Mouse (Mus musculus) limb, embryonic 14.5 days (tissue): ENCODE measurements at regions not wholly inside any gene's neighbourhood (a gene's known extent, or its start where the extent isn't known, plus 50 kb on each side); places are given as distances from the start of the nearest gene placed in this dataset.

Experiments used
- ATAC-seq: fragments of 200-750 bp; cut with Nextera tagmentation; 2 replicates; pipeline ENCODE4 v1.8.0; 2017; ENCODE audit warnings: low read depth, moderate number of reproducible peaks, moderate TSS enrichment; ENCODE audit not compliant: low FRiP score
- DNase-seq: peaks from one replicate; pipeline ENCODE4 v3.0.0-alpha.2; 2015; ENCODE audit warnings: low spot score
- H3K27ac ChIP-seq: fragments of 300-500 bp; sonication (generic); replicated peaks from 2 replicates; pipeline ENCODE4 v1.5.1; 2014; ENCODE audit warnings: low read depth, mild to moderate bottlenecking, low read length, moderate library complexity, mixed read lengths
- H3K27me3 ChIP-seq: fragments of 300-500 bp; sonication (generic); 2 replicates; pipeline ENCODE4 v1.6.1; 2014; ENCODE audit warnings: low read length, mixed read lengths; ENCODE audit not compliant: control insufficient read depth, insufficient read depth
- H3K36me3 ChIP-seq: fragments of 300-500 bp; sonication (generic); 2 replicates; pipeline ENCODE4 v1.6.1; 2014; ENCODE audit warnings: mild to moderate bottlenecking, low read length, moderate library complexity, mixed read lengths; ENCODE audit not compliant: control insufficient read depth, insufficient read depth
- H3K4me1 ChIP-seq: fragments of 300-500 bp; sonication (generic); 2 replicates; pipeline ENCODE4 v1.6.1; 2014; ENCODE audit warnings: antibody characterized with exemption, low read length, mixed read lengths; ENCODE audit not compliant: control insufficient read depth, insufficient read depth
- H3K4me2 ChIP-seq: fragments of 300-500 bp; sonication (generic); replicated peaks from 2 replicates; pipeline ENCODE4 v1.6.1; 2014; ENCODE audit warnings: low read depth, mild to moderate bottlenecking, low read length, moderate library complexity; ENCODE audit not compliant: severe bottlenecking
- H3K4me3 ChIP-seq: fragments of 300-500 bp; sonication (generic); replicated peaks from 2 replicates; pipeline ENCODE4 v1.5.1; 2014; ENCODE audit warnings: low read length
- H3K9ac ChIP-seq: fragments of 300-500 bp; sonication (generic); 2 replicates; pipeline ENCODE4 v1.6.1; 2014; ENCODE audit warnings: mild to moderate bottlenecking, low read depth, low read length, moderate library complexity; ENCODE audit not compliant: severe bottlenecking
- H3K9me3 ChIP-seq: fragments of 300-500 bp; sonication (generic); 2 replicates; pipeline ENCODE4 v1.6.1; 2016; ENCODE audit warnings: low read length; ENCODE audit not compliant: control insufficient read depth
- POLR2A ChIP-seq: fragments of 200-500 bp; IDR thresholded peaks from 2 replicates; pipeline ENCODE4 v1.8.0; 2012; ENCODE audit warnings: inconsistent platforms, mild to moderate bottlenecking, moderate library complexity, borderline replicate concordance; ENCODE audit not compliant: insufficient read depth, insufficient read length; ENCODE audit errors: extremely low read depth
- WGBS: fragments of 180-500 bp; shearing (Covaris S2); extraction: QIAGEN DNeasy Blood & Tissue Kit; methylation state at CpG from one replicate; pipeline ENCODE4 v1.1.7; 2014; 5-methylcytosine and 5-hydroxymethylcytosine counted together

- no peak overlapping the region for H3K9ac ChIP-seq
- no peak for ATAC-seq
- TF ChIP-seq POLR2A, result no peak
Measured at GRCm38 (mm10) chr15:88202736-88203135, 397.4 kb upstream of the Zdhhc25 start.

GRCm38 (mm10) chr15:88213356-88213755 lies 386.7 kb upstream of the Zdhhc25 start:
- no peak overlapping the region for H3K4me3 ChIP-seq
- H3K9ac ChIP-seq, result no peak overlapping the region
- 28% methylated on average over 3 of the region's 3 CpGs for WGBS
- H3K4me1 ChIP-seq, result no peaks in the 10 kb centered on the region
- no peak overlapping the region for H3K27ac ChIP-seq
- DNase-seq (peak; percentile 53), ATAC-seq (no peak)
- H3K4me2 ChIP-seq, result no peak overlapping the region
- H3K9me3 ChIP-seq, result no peaks in the 10 kb centered on the region
- TF ChIP-seq POLR2A, result no peak
- H3K36me3 ChIP-seq, result no peaks in the 10 kb centered on the region
- H3K27me3 ChIP-seq, result no peaks in the 10 kb centered on the region

More at GRCm38 (mm10) chr15:88202736-88203135, 397.4 kb upstream of the Zdhhc25 start:
- Histone ChIP-seq H3K4me2 (no peak overlapping the region), H3K27ac (no peak overlapping the region), H3K36me3 (no peaks in the 10 kb centered on the region), H3K4me3 (no peak overlapping the region), H3K27me3 (no peaks in the 10 kb centered on the region), H3K9me3 (no peaks in the 10 kb centered on the region), H3K4me1 (no peaks in the 10 kb centered on the region)
- DNase-seq, result no peak
- 61% methylated on average over 3 of the region's 3 CpGs for WGBS

- H3K9ac ChIP-seq, result no peak overlapping the region
- H3K4me2 ChIP-seq, result no peak overlapping the region
- no peaks in the 10 kb centered on the region for H3K27me3 ChIP-seq
- H3K9me3 ChIP-seq, result no peaks in the 10 kb centered on the region
- DNase-seq (no peak), ATAC-seq (no peak)
- H3K4me1 ChIP-seq, result no peaks in the 10 kb centered on the region
- WGBS, result 56% methylated on average over 4 of the region's 4 CpGs
- no peak overlapping the region for H3K27ac ChIP-seq
- no peaks in the 10 kb centered on the region for H3K36me3 ChIP-seq
- H3K4me3 ChIP-seq, result no peak overlapping the region
- TF ChIP-seq POLR2A, result no peak
Measured at GRCm38 (mm10) chr15:88214286-88214685, 385.8 kb upstream of the Zdhhc25 start.

- WGBS, result 56% methylated on average over 4 of the region's 4 CpGs
- ATAC-seq (no peak), DNase-seq (no peak)
- no peak for TF ChIP-seq POLR2A
- Histone ChIP-seq H3K27ac (no peak overlapping the region), H3K27me3 (no peaks in the 10 kb centered on the region), H3K9ac (no peak overlapping the region), H3K4me1 (no peaks in the 10 kb centered on the region), H3K4me3 (no peak overlapping the region), H3K36me3 (no peaks in the 10 kb centered on the region), H3K9me3 (no peaks in the 10 kb centered on the region), H3K4me2 (no peak overlapping the region)
Measured at GRCm38 (mm10) chr15:88229456-88229855, 370.6 kb upstream of the Zdhhc25 start.

- TF ChIP-seq POLR2A, result no peak
- no peak for ATAC-seq
- DNase-seq, result no peak
Measured at GRCm38 (mm10) chr15:88244606-88245005, 355.5 kb upstream of the Zdhhc25 start.

More at GRCm38 (mm10) chr15:88244606-88245005, 355.5 kb upstream of the Zdhhc25 start:
- Histone ChIP-seq H3K4me2 (no peak overlapping the region), H3K4me1 (no peaks in the 10 kb centered on the region), H3K9me3 (no peaks in the 10 kb centered on the region), H3K9ac (no peak overlapping the region), H3K27me3 (no peaks in the 10 kb centered on the region), H3K36me3 (no peaks in the 10 kb centered on the region), H3K27ac (no peak overlapping the region), H3K4me3 (no peak overlapping the region)
- 91% methylated on average over 13 of the region's 13 CpGs for WGBS
